Mouse (Mus musculus): ENCODE measurements around the gene Retnla. TPM values are rescaled to one million over a fixed set of nuclear protein-coding genes. Genes with fewer than 3 reads are reported as not detected.

Retnla gene
- polyA plus RNA-seq, 1 experiment from 2014 or later: not detected

DNA sequence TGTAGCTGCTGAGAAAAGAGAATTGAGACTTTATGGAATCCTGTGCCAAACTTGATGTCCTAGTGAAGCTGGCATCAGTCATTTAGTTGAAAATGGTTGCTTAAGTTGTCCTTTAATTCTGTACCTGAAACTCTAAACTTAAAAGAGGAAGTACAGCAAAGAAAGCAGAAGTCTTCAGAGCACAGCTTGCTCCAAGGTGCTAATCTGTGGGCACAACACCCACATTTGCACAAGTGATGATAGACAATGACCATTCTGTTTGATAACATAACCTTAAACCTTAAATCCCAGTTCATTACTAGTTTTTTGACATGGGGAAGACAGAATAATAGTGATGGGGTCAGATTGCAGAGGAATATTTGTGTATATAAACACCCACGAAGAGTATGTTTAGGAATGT is 26.3 kb downstream of the Retnla start:
- Histone ChIP-seq H3K4me3 (ENCODE audit: low read depth, low read length) (no peak overlapping the region), H3K9me3 (ENCODE audit: control insufficient read depth, low read length) (no peaks in the 10 kb centered on the region), H3K27me3 (ENCODE audit: control insufficient read depth, insufficient read depth, low read length) (no peaks in the 10 kb centered on the region), H3K36me3 (ENCODE audit: control insufficient read depth, insufficient read depth, low read length) (no peaks in the 10 kb centered on the region), H3K27ac (replicated peaks) (no peak overlapping the region), H3K4me2 (replicated peaks; ENCODE audit: low read depth) (no peak overlapping the region), H3K9ac (ENCODE audit: low read length) (no peak overlapping the region), H3K4me1 (replicated peaks; ENCODE audit: control insufficient read depth, insufficient read depth) (no peaks in the 10 kb centered on the region)
- DNase-seq (ENCODE audit: low spot score) (no peak), ATAC-seq (ENCODE audit: low FRiP score, low TSS enrichment) (no peak)
- no peak for TF ChIP-seq EP300 (optimal IDR thresholded peaks at IDR 0.05)
- TF ChIP-seq CTCF (IDR thresholded peaks at IDR 0.05; ENCODE audit: low read depth): no peak
- 39% methylated on average over 1 of the region's 1 CpGs for WGBS

DNA sequence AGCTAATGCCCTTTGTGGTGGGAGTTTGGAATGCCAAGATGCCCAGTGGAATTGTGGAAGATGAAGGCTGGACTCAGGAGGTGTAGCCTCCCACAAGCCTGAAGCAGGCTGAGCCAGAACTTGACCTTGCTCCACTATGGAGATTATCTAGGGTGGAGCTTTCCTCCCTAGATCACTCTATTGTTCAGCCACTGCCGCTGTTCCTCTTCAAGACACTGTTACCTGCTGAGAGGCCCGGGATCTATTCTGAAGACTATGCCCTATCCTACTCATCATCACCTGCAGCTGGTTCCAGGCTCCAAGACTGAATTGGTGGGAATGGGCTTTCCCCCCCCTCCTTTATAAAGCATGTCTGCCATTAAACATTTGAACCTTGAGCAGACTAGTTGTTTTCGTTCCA is 27.3 kb downstream of the Retnla start:
- H3K27me3 ChIP-seq (ENCODE audit: control insufficient read depth, insufficient read depth, low read length): no peaks in the 10 kb centered on the region
- no peak overlapping the region for H3K4me3 ChIP-seq (ENCODE audit: low read depth, low read length)
- no peaks in the 10 kb centered on the region for H3K36me3 ChIP-seq (ENCODE audit: control insufficient read depth, insufficient read depth, low read length)
- no peak overlapping the region for H3K27ac ChIP-seq (replicated peaks)
- no peak overlapping the region for H3K9ac ChIP-seq (ENCODE audit: low read length)
- no peak for TF ChIP-seq EP300 (optimal IDR thresholded peaks at IDR 0.05)
- no peak for TF ChIP-seq CTCF (IDR thresholded peaks at IDR 0.05; ENCODE audit: low read depth)
- no peaks in the 10 kb centered on the region for H3K4me1 ChIP-seq (replicated peaks; ENCODE audit: control insufficient read depth, insufficient read depth)
- ATAC-seq (ENCODE audit: low FRiP score, low TSS enrichment): no peak
- no peak overlapping the region for H3K4me2 ChIP-seq (replicated peaks; ENCODE audit: low read depth)
- no peak for DNase-seq (ENCODE audit: low spot score)
- H3K9me3 ChIP-seq (ENCODE audit: control insufficient read depth, low read length): no peaks in the 10 kb centered on the region
- 74% methylated on average over 3 of the region's 3 CpGs for WGBS

DNA sequence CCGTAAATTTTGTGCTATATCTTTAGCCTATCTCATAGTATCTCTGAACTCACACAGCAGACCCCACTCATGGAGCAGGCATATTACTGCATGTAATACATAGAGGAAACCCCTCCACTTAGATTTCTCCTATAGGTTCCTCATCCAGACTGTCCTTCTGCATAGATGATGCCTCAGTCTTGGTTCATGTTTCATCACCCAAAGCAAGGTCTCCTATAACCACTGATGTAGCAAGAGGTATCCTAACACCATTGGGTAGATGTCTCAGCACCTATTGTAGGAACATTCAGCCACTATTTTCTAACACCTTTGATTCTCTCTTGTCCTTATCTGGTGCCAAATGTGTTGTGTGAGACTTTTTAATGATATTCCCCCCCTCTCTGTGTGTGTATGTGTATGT is 29.4 kb downstream of the Retnla start:
- H3K27me3 ChIP-seq (ENCODE audit: control insufficient read depth, insufficient read depth, low read length): no peaks in the 10 kb centered on the region
- no peak overlapping the region for H3K27ac ChIP-seq (replicated peaks)

DNA sequence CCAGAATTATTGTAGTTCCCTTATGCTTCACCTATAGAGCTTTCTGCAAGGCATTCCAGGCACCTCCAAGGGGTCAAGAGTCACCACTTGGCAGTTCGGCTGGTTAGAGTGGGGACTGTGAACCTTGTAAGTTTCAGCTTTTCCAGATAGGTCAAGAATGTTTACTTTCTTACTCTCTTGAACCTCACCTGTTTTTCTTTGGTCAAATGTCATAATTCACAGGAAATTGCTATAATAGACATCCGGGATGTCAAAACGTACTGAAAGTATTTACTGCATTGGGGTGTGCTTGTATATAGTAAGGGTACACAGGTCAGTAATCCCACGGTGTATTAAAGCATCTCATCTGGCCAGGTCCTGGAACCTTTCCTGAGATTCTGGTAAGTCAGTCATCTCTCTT is 30.0 kb downstream of the Retnla start, which contains the start of gene Retnlg:
TSS of gene Retnlg (plus strand) at position 301 of the 400 bp plus-strand sequence.
- H3K36me3 ChIP-seq (ENCODE audit: control insufficient read depth, insufficient read depth, low read length): no peaks in the 10 kb centered on the region
- no peak for TF ChIP-seq CTCF (IDR thresholded peaks at IDR 0.05; ENCODE audit: low read depth)
- no peak for TF ChIP-seq EP300 (optimal IDR thresholded peaks at IDR 0.05)
- whole genome bisulfite sequencing: 51% methylated on average over 4 of the region's 4 CpGs
- H3K9ac ChIP-seq (ENCODE audit: low read length): no peak within 1 kb of the TSS
- no peak within 1 kb of the TSS for H3K27ac ChIP-seq (replicated peaks)
- no peaks in the 10 kb centered on the region for H3K27me3 ChIP-seq (ENCODE audit: control insufficient read depth, insufficient read depth, low read length)
- ATAC-seq (ENCODE audit: low FRiP score, low TSS enrichment) (no peak), DNase-seq (ENCODE audit: low spot score) (no peak)
- H3K4me3 ChIP-seq (ENCODE audit: low read depth, low read length): no peak within 1 kb of the TSS
- H3K9me3 ChIP-seq (ENCODE audit: control insufficient read depth, low read length): no peaks in the 10 kb centered on the region
- no peaks in the 10 kb centered on the region for H3K4me1 ChIP-seq (replicated peaks; ENCODE audit: control insufficient read depth, insufficient read depth)
- no peak within 1 kb of the TSS for H3K4me2 ChIP-seq (replicated peaks; ENCODE audit: low read depth)

More for the DNA sequence above, 29.4 kb downstream of the Retnla start:
- Histone ChIP-seq H3K9ac (ENCODE audit: low read length) (no peak overlapping the region), H3K4me3 (ENCODE audit: low read depth, low read length) (no peak overlapping the region), H3K4me1 (replicated peaks; ENCODE audit: control insufficient read depth, insufficient read depth) (no peaks in the 10 kb centered on the region), H3K36me3 (ENCODE audit: control insufficient read depth, insufficient read depth, low read length) (no peaks in the 10 kb centered on the region), H3K9me3 (ENCODE audit: control insufficient read depth, low read length) (no peaks in the 10 kb centered on the region), H3K4me2 (replicated peaks; ENCODE audit: low read depth) (no peak overlapping the region)
- TF ChIP-seq CTCF (IDR thresholded peaks at IDR 0.05; ENCODE audit: low read depth) (no peak), EP300 (optimal IDR thresholded peaks at IDR 0.05) (no peak)
- no peak for DNase-seq (ENCODE audit: low spot score)
- 88% methylated on average over 1 of the region's 1 CpGs for WGBS
- no peak for ATAC-seq (ENCODE audit: low FRiP score, low TSS enrichment)

DNA sequence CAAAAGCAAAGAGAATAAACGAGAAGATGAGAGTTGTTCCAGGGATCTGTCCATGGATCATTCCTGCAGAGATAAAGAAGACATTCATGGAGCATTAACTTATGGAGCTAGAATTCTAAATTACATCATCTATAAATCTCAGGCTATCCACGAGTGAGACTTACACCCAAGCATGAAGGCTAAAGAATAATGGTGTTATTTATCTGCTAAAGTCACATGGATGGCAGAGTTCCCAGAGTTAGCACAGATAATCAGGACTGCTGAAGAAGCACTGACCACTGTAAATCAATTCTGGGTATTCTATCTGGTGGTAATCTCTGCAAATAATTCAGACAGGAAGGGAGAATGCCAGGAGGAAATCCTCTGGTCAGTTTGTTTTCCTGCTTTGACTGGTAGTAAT is 48.4 kb downstream of the Retnla start:
- no peak for ATAC-seq (ENCODE audit: low FRiP score, low TSS enrichment)
- Histone ChIP-seq H3K27me3 (ENCODE audit: control insufficient read depth, insufficient read depth, low read length) (no peaks in the 10 kb centered on the region), H3K27ac (replicated peaks) (no peak overlapping the region), H3K4me3 (ENCODE audit: low read depth, low read length) (no peak overlapping the region), H3K36me3 (ENCODE audit: control insufficient read depth, insufficient read depth, low read length) (no peaks in the 10 kb centered on the region), H3K4me1 (replicated peaks; ENCODE audit: control insufficient read depth, insufficient read depth) (no peaks in the 10 kb centered on the region), H3K9me3 (ENCODE audit: control insufficient read depth, low read length) (no peaks in the 10 kb centered on the region), H3K9ac (ENCODE audit: low read length) (no peak overlapping the region), H3K4me2 (replicated peaks; ENCODE audit: low read depth) (no peak overlapping the region)
- 23% methylated on average over 2 of the region's 2 CpGs for WGBS
- TF ChIP-seq CTCF (IDR thresholded peaks at IDR 0.05; ENCODE audit: low read depth): no peak
- no peak for TF ChIP-seq EP300 (optimal IDR thresholded peaks at IDR 0.05)
- DNase-seq (ENCODE audit: low spot score): no peak

Other genes starting within 250 kb of the Retnla start
- 0.06 TPM in 1 of 2 replicates, not detected in the other for gene Trat1, start 70.5 kb upstream of the Retnla start, polyA plus RNA-seq (2015; fragmentation: Nextera tagmentation; extraction: Ambion mirVana)
- not detected in 2 replicates for gene Retnlb, start 25.7 kb upstream of the Retnla start, polyA plus RNA-seq (2015; fragmentation: Nextera tagmentation; extraction: Ambion mirVana)
- 1.2 and 1.3 TPM in 2 replicates for gene Retnlg, start 30.1 kb downstream of the Retnla start, polyA plus RNA-seq (2015; fragmentation: Nextera tagmentation; extraction: Ambion mirVana)
- 4.2 and 4.4 TPM in 2 replicates for gene Dzip3, start 151.6 kb downstream of the Retnla start, polyA plus RNA-seq (2015; fragmentation: Nextera tagmentation; extraction: Ambion mirVana)
- 4.8 and 5.5 TPM in 2 replicates for gene Cip2a, start 151.6 kb downstream of the Retnla start, polyA plus RNA-seq (2015; fragmentation: Nextera tagmentation; extraction: Ambion mirVana)
- not detected in 2 replicates for gene Myh15, start 214.9 kb downstream of the Retnla start, polyA plus RNA-seq (2015; fragmentation: Nextera tagmentation; extraction: Ambion mirVana)

All from stomach, postnatal 0 days (tissue).